Mouse (Mus musculus) lung, embryonic 15.5 days (tissue): ENCODE results near the gene Gm17657. TPM values are rescaled to one million over a fixed set of nuclear protein-coding genes. Genes with fewer than 3 reads are reported as not detected.

Source experiments
- ATAC-seq: fragments of 200-750 bp; cut with Nextera tagmentation; 2 replicates; pipeline ENCODE4 v1.8.0; 2017; ENCODE audit warnings: moderate number of reproducible peaks, borderline replicate concordance; ENCODE audit not compliant: low FRiP score, low TSS enrichment; ENCODE audit errors: extremely low read depth
- H3K27ac ChIP-seq: fragments of 300-500 bp; sonication (generic); 2 replicates; pipeline ENCODE4 v1.5.1; 2015; ENCODE audit warnings: moderate library complexity, mild to moderate bottlenecking, inconsistent platforms
- H3K27me3 ChIP-seq: fragments of 300-500 bp; sonication (generic); 2 replicates; pipeline ENCODE4 v1.6.1; 2015; ENCODE audit warnings: inconsistent platforms
- H3K36me3 ChIP-seq: fragments of 300-500 bp; sonication (generic); 2 replicates; pipeline ENCODE4 v1.6.1; 2015; ENCODE audit warnings: inconsistent platforms
- H3K4me1 ChIP-seq: fragments of 300-500 bp; sonication (generic); 2 replicates; pipeline ENCODE4 v1.6.1; 2015; ENCODE audit warnings: inconsistent platforms
- H3K4me2 ChIP-seq: fragments of 300-500 bp; sonication (generic); 2 replicates; pipeline ENCODE4 v1.6.1; 2015; ENCODE audit warnings: inconsistent platforms, mild to moderate bottlenecking, moderate library complexity
- H3K4me3 ChIP-seq: fragments of 300-500 bp; sonication (generic); 2 replicates; pipeline ENCODE4 v1.5.1; 2015; ENCODE audit warnings: mild to moderate bottlenecking, inconsistent platforms
- H3K9ac ChIP-seq: fragments of 300-500 bp; sonication (generic); 2 replicates; pipeline ENCODE4 v1.6.1; 2015; ENCODE audit warnings: inconsistent platforms
- H3K9me3 ChIP-seq: fragments of 300-500 bp; sonication (generic); 2 replicates; pipeline ENCODE4 v1.6.1; 2016; ENCODE audit warnings: inconsistent platforms
- WGBS: fragments of 180-500 bp; shearing (Covaris S2); methylation state at CpG from one replicate; pipeline ENCODE4 v1.1.7; 2015; 5-methylcytosine and 5-hydroxymethylcytosine counted together
- polyA plus RNA-seq: library from polyadenylated mRNA; unstranded; fragments of >200 nt; fragmentation: Nextera tagmentation; extraction: Ambion mirVana; gene quantifications from 2 replicates; pipeline ENCODE4 v1.2.1, GENCODE M21; 2015

Gm17657 gene
- polyA plus RNA-seq, 1 experiment from 2014 or later = not detected

DNA sequence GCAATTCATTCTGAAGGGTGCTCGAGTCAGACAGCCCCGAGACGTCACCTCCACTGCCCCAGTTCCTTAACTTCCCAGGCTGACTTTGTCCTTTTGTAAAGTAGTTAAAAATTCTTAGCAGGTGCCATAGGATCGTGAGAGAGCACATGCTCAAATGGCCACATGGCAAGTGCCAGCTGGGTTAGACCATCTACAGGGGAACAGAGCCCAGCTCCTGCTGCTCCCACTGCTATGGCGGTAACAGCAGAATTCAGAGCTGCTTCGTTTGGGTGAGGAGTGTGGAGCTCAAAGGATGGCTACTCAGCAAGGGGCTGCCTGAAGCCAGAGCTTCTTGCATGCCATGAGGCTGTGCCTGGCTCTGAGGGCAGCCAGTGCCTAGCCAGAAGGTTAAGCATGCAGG is 20.4 kb upstream of the Gm17657 start:
- no peak for ATAC-seq
- WGBS = 90% methylated on average over 6 of the region's 6 CpGs
- Histone ChIP-seq H3K27ac (no peak overlapping the region), H3K9me3 (no peaks in the 10 kb centered on the region), H3K4me1 (no peaks in the 10 kb centered on the region), H3K36me3 (peaks cover 41% of the 10 kb centered on the region), H3K27me3 (no peaks in the 10 kb centered on the region), H3K9ac (no peak overlapping the region), H3K4me2 (no peak overlapping the region), H3K4me3 (no peak overlapping the region)

DNA sequence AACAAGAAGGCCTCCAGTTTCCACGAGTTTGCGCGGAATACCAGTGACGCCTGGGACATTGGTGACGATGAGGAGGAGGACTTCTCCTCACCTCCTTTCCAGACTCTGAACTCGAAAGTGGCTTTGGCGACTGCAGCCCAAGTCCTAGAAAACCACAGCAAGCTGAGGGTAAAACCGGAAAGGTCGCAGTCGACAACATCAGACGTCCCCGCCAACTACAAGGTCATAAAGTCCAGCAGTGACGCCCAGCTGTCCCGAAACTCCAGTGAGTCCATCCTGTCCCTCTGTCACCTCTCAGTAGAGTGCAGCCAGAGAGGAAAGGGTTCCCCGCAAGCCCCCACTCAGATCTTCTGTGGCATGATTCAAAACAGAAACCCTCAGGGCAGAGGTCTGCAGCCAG is 19.0 kb upstream of the Gm17657 start:
- Histone ChIP-seq H3K9me3 (no peaks in the 10 kb centered on the region), H3K4me3 (no peak overlapping the region), H3K27ac (no peak overlapping the region), H3K27me3 (no peaks in the 10 kb centered on the region), H3K4me1 (no peaks in the 10 kb centered on the region), H3K36me3 (peaks cover 45% of the 10 kb centered on the region), H3K9ac (no peak overlapping the region), H3K4me2 (no peak overlapping the region)
- 84% methylated on average over 15 of the region's 15 CpGs for WGBS
- ATAC-seq = no peak

- H3K36me3 ChIP-seq = peaks cover 20% of the 10 kb centered on the region
These were observed 16.1 kb upstream of the Gm17657 start for GRCm38 (mm10) chr17:29565521-29565920.

DNA sequence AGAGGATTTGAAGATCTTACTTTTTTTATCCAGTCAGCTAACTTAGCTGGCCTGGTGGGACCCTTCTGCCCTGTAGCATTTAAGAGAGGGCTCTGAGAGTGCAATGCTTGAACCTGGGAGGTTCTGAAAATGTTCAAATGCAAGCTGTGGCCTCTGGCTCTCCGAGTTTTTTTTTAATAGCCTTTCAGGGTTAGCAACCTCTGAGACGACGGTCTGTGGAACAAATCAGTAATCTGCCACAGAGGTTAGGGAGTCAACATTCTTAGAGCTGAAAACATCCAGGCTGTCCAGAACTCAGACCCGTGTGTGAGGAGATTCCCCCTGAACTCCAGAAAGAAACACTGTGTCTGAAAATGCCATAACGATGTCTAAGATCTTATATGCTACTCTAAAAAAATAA is 9.0 kb upstream of the Gm17657 start:
- no peak overlapping the region for H3K9ac ChIP-seq
- 60% methylated on average over 5 of the region's 5 CpGs for WGBS

More at GRCm38 (mm10) chr17:29565521-29565920, 16.1 kb upstream of the Gm17657 start:
- Histone ChIP-seq H3K4me3 (no peak overlapping the region), H3K9ac (no peak overlapping the region), H3K9me3 (no peaks in the 10 kb centered on the region), H3K4me2 (no peak overlapping the region), H3K27me3 (no peaks in the 10 kb centered on the region), H3K4me1 (no peaks in the 10 kb centered on the region), H3K27ac (no peak overlapping the region)
- ATAC-seq = no peak
- WGBS = 97% methylated on average over 5 of the region's 5 CpGs

DNA sequence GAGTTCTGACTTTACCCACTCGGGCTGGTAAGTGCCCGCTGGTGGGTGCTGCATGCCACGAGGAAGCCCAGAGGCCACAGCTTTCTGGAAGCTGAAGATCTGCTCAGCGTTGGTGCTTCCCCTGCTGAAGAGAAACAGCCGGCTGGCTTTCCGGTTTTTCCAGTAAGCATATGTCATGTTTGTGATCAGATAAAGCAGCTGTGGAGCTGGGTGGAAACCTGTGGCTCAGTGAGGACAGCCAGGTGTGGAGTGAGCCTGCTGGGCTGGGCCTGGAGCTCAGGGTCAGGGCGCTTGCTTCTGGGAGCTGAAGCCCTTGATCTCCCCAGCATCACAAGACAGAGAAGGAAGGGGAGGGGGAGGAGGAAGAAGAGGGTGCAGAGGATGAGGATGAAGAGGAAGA is 7.5 kb upstream of the Gm17657 start:
- no peak overlapping the region for H3K4me3 ChIP-seq

More for the DNA sequence above, 9.0 kb upstream of the Gm17657 start:
- H3K36me3 ChIP-seq = no peaks in the 10 kb centered on the region
- H3K9me3 ChIP-seq = no peaks in the 10 kb centered on the region
- no peak overlapping the region for H3K4me3 ChIP-seq
- no peaks in the 10 kb centered on the region for H3K4me1 ChIP-seq
- ATAC-seq = no peak
- no peaks in the 10 kb centered on the region for H3K27me3 ChIP-seq
- H3K27ac ChIP-seq = no peak overlapping the region
- H3K4me2 ChIP-seq = no peak overlapping the region

GRCm38 (mm10) chr17:29556456-29556855 is 7.0 kb upstream of the Gm17657 start:
- H3K9me3 ChIP-seq = no peaks in the 10 kb centered on the region
- peaks cover 8% of the 10 kb centered on the region; the same call in 1 of the 2 replicates for H3K4me1 ChIP-seq
- H3K27ac ChIP-seq = no peak overlapping the region
- WGBS = 74% methylated on average over 10 of the region's 10 CpGs
- H3K9ac ChIP-seq = no peak overlapping the region
- no peak for ATAC-seq
- H3K4me2 ChIP-seq = no peak overlapping the region
- no peaks in the 10 kb centered on the region for H3K36me3 ChIP-seq
- H3K27me3 ChIP-seq = no peaks in the 10 kb centered on the region
- no peak overlapping the region for H3K4me3 ChIP-seq

More for the DNA sequence above, 7.5 kb upstream of the Gm17657 start:
- no peaks in the 10 kb centered on the region for H3K9me3 ChIP-seq
- no peak overlapping the region for H3K27ac ChIP-seq
- no peaks in the 10 kb centered on the region for H3K27me3 ChIP-seq
- no peaks in the 10 kb centered on the region for H3K36me3 ChIP-seq
- 51% methylated on average over 7 of the region's 7 CpGs for WGBS
- peaks cover 4% of the 10 kb centered on the region; the same call in 1 of the 2 replicates for H3K4me1 ChIP-seq
- H3K4me2 ChIP-seq = no peak overlapping the region
- ATAC-seq = no peak
- no peak overlapping the region for H3K9ac ChIP-seq

DNA sequence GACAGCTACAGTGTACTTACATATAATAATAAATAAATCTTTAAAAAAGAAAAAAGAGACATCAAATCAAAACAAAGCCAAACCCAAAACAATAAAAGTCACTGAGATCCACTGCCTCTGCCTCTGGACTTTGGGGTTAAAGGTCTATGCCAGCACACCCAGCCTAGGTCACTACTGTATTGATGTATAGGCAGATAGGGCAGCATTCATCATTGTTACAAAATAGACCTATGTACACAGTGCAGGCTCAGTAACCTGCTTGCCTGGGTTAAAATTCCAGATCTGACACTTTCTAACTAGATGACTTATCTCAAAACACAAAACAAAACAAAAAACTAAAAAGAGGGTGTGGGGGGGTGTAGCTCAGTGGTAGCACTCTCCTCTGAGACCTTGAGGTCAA is 4.7 kb upstream of the Gm17657 start:
- no peak overlapping the region for H3K27ac ChIP-seq
- H3K27me3 ChIP-seq = no peaks in the 10 kb centered on the region
- no peak overlapping the region for H3K9ac ChIP-seq
- no peaks in the 10 kb centered on the region for H3K9me3 ChIP-seq
- peaks cover 22% of the 10 kb centered on the region for H3K4me1 ChIP-seq
- no peak overlapping the region for H3K4me2 ChIP-seq
- H3K4me3 ChIP-seq = no peak overlapping the region
- no peak for ATAC-seq
- no peaks in the 10 kb centered on the region for H3K36me3 ChIP-seq

- no peak within 1 kb of the TSS for H3K4me3 ChIP-seq
- 90% methylated on average over 5 of the region's 5 CpGs for WGBS
These were observed 2.8 kb upstream of the Gm17657 start, which contains the start of gene Tmem217 for GRCm38 (mm10) chr17:29552162-29552732. Gene Tmem217 (minus strand): TSS chr17:29552385.

GRCm38 (mm10) chr17:29551019-29551418 is 1.6 kb upstream of the Gm17657 start:
- H3K4me2 ChIP-seq = peak overlapping the region; percentile 88
- ATAC-seq = no peak
- 0 out of 2 replicates have a peak overlapping the region, but pooled peaks have one; percentile 32 for H3K27ac ChIP-seq
- H3K9ac ChIP-seq = no peak overlapping the region
- peaks cover 22% of the 10 kb centered on the region for H3K4me1 ChIP-seq
- 25% methylated on average over 6 of the region's 6 CpGs for WGBS
- no peaks in the 10 kb centered on the region for H3K27me3 ChIP-seq
- H3K36me3 ChIP-seq = no peaks in the 10 kb centered on the region
- no peaks in the 10 kb centered on the region for H3K9me3 ChIP-seq
- H3K4me3 ChIP-seq = peak overlapping the region; percentile 88

More at GRCm38 (mm10) chr17:29552162-29552732, 2.8 kb upstream of the Gm17657 start, which contains the start of gene Tmem217:
- ATAC-seq = no peak
- no peak within 1 kb of the TSS for H3K9ac ChIP-seq
- H3K9me3 ChIP-seq = no peaks in the 10 kb centered on the region
- no peaks in the 10 kb centered on the region for H3K36me3 ChIP-seq
- H3K4me1 ChIP-seq = peaks cover 22% of the 10 kb centered on the region
- no peaks in the 10 kb centered on the region for H3K27me3 ChIP-seq
- H3K27ac ChIP-seq = peak within 1 kb of the TSS; percentile 25; the same call in 1 of the 2 replicates
- peak within 1 kb of the TSS; percentile 88 for H3K4me2 ChIP-seq

GRCm38 (mm10) chr17:29548994-29549393 is 444 bp downstream of the Gm17657 start:
- Histone ChIP-seq H3K4me2 (peak overlapping the region; percentile 88), H3K27ac (no peak overlapping the region), H3K4me1 (peaks cover 22% of the 10 kb centered on the region), H3K4me3 (peak overlapping the region; percentile 88), H3K36me3 (no peaks in the 10 kb centered on the region), H3K9me3 (no peaks in the 10 kb centered on the region), H3K27me3 (no peaks in the 10 kb centered on the region), H3K9ac (no peak overlapping the region)
- WGBS = 46% methylated on average over 8 of the region's 8 CpGs
- ATAC-seq = no peak

- 47% methylated on average over 3 of the region's 3 CpGs for WGBS
- Histone ChIP-seq H3K4me3 (no peak overlapping the region), H3K9me3 (no peaks in the 10 kb centered on the region), H3K27me3 (no peaks in the 10 kb centered on the region), H3K27ac (no peak overlapping the region), H3K36me3 (no peaks in the 10 kb centered on the region), H3K4me1 (peaks cover 22% of the 10 kb centered on the region), H3K9ac (no peak overlapping the region), H3K4me2 (no peak overlapping the region)
- no peak for ATAC-seq
These were observed 944 bp downstream of the Gm17657 start for GRCm38 (mm10) chr17:29548494-29548893.

GRCm38 (mm10) chr17:29545241-29545640 is 4.2 kb downstream of the Gm17657 start:
- Histone ChIP-seq H3K4me2 (no peak overlapping the region), H3K27me3 (no peaks in the 10 kb centered on the region), H3K9ac (no peak overlapping the region), H3K9me3 (no peaks in the 10 kb centered on the region), H3K27ac (no peak overlapping the region), H3K4me3 (no peak overlapping the region), H3K36me3 (no peaks in the 10 kb centered on the region), H3K4me1 (peaks cover 14% of the 10 kb centered on the region)
- no peak for ATAC-seq
- WGBS = 92% methylated on average over 5 of the region's 5 CpGs
